ENCODE assay signal across 23 mouse cellular contexts in genomic region chr8:25385186-25385585, GRCm38 (mm10).
A peak's percentile ranks its signal among the peaks of the same experiment; 100 is the strongest.
DNase-seq lines count a peak whose midpoint lies in the region; ATAC-seq lines count a peak whose summit lies in the region.
"Had no signal": no experiment of that assay in that cellular context is flagged by ENCODE, and none has a peak within 500 bp of the region (broad histone marks: within the 10 kb centered on the region; RNA-seq: fewer than 3 reads in every experiment).

No protein-coding gene starts in this region.

- no peak for DNase-seq in frontal cortex, postnatal 10 days (ENCODE audit: low spot score in 2 of 2)
- DNase-seq in left cerebral cortex, postnatal 14 days (ENCODE audit: low spot score in 2 of 2): peak; percentile 31 to 65
- DNase-seq in left cerebral cortex, adult 11 months (ENCODE audit: low spot score): no peak
- peak; percentile 36 for DNase-seq in right cerebral cortex, postnatal 14 days
- DNase-seq in right cerebral cortex, postnatal 36 days (ENCODE audit: low spot score in 2 of 2): no peak
- no peak for DNase-seq in gastrocnemius, postnatal 10 days
- no peak for DNase-seq in kidney, adult 9 months
- DNase-seq: adrenal gland, adult 2 months; cerebellum, adult 8-10 months; cerebellum, postnatal 36 days; embryo, embryonic 11 days; gastrocnemius, postnatal 25 days; heart, adult 18-20 months; heart, postnatal 14 days; kidney, adult 2 months; kidney, postnatal 10 days; liver, postnatal 0 days; thymus, postnatal 25 days had no signal

- peak; percentile 70 for ATAC-seq in frontal cortex, adult (ENCODE audit: low TSS enrichment)
- ATAC-seq: CD4-positive, CD25-positive, alpha-beta regulatory T cell, adult 4 months; forebrain, embryonic 14.5 days; liver, postnatal 0 days; lung, postnatal 0 days; Patski had no signal

- intact Hi-C loops in left cerebral cortex, postnatal 14 days (cut with DNase I): no loop called here

Comparison
In these comparisons a context has a peak if more than half of its experiments do, and no peak if none do; other contexts are left out.
1. DNase-seq: peak in left cerebral cortex, postnatal 14 days (2 of 2) and right cerebral cortex, postnatal 14 days (single experiment); none in frontal cortex, postnatal 10 days (0 of 2), left cerebral cortex, adult 11 months (single experiment), right cerebral cortex, postnatal 36 days (0 of 2), gastrocnemius, postnatal 10 days (single experiment) and kidney, adult 9 months (single experiment).